Mouse (Mus musculus) adrenal gland, adult 2 months (tissue): ENCODE results near the gene Eloa. TPM values are rescaled to one million over a fixed set of nuclear protein-coding genes. Genes with fewer than 3 reads are reported as not detected.

Source experiments
- DNase-seq: peaks from one replicate; pipeline ENCODE4 v3.0.0; 2021
- polyA plus RNA-seq: library from polyadenylated mRNA; depleted of rRNA; stranded (reverse); fragments of >200 nt; gene quantifications from 2 replicates; pipeline ENCODE4 v1.2.3, GENCODE M21; 2012; rRNA removed
- total RNA-seq, 2 experiments: library from RNA; stranded (reverse); gene quantifications; 2 replicates each; pipeline ENCODE4 v1.2.3; 2021

The Eloa gene
- total and polyA plus RNA-seq, 3 experiments: 4.4 to 46.8 (median 40.8) TPM

GRCm38 (mm10) chr4:135954241-135954640, 67.3 kb downstream of the Eloa start:
- DNase-seq: peak; percentile 62

Other genes starting within 250 kb of the Eloa start
- 100 to 1,000 TPM in 1 of 2 experiments, 10 to 100 TPM in 1; 84.2 to 139 TPM for gene Srsf10, start 166.0 kb downstream of the Eloa start, total RNA-seq
- 111 and 117 TPM in 2 replicates for gene Srsf10, start 166.0 kb downstream of the Eloa start, polyA plus RNA-seq
- 100 to 1,000 TPM in 1 of 2 experiments, 10 to 100 TPM in 1; 99.4 to 128 TPM for gene Pnrc2, start 147.9 kb downstream of the Eloa start, total RNA-seq
- gene Pnrc2, start 147.9 kb downstream of the Eloa start, polyA plus RNA-seq: 5.5 and 8.6 TPM in 2 replicates
- 1 to 10 TPM in 1 of 2 experiments, under 1 TPM in 1; 0.92 to 2.5 TPM for gene Cnr2, start 126.4 kb downstream of the Eloa start, total RNA-seq
- 1.8 and 2.1 TPM in 2 replicates for gene Cnr2, start 126.4 kb downstream of the Eloa start, polyA plus RNA-seq
- gene Fuca1, start 101.0 kb downstream of the Eloa start, total RNA-seq: 10 to 100 TPM; 82.7 to 86.3 TPM
- gene Fuca1, start 101.0 kb downstream of the Eloa start, polyA plus RNA-seq: 31.8 and 35.2 TPM in 2 replicates
- 10 to 100 TPM; 42.7 to 71.0 TPM for gene Hmgcl, start 75.3 kb downstream of the Eloa start, total RNA-seq
- gene Hmgcl, start 75.3 kb downstream of the Eloa start, polyA plus RNA-seq: 33.9 and 35.3 TPM in 2 replicates
- gene Gale, start 58.0 kb downstream of the Eloa start, total RNA-seq: 10 to 100 TPM; 15.5 to 24.8 TPM
- 22.9 and 33.3 TPM in 2 replicates for gene Gale, start 58.0 kb downstream of the Eloa start, polyA plus RNA-seq
- gene Lypla2, start 49.1 kb downstream of the Eloa start, total RNA-seq: 10 to 100 TPM; 59.8 to 78.2 TPM
- gene Lypla2, start 49.1 kb downstream of the Eloa start, polyA plus RNA-seq: 155 and 169 TPM in 2 replicates
- 10 to 100 TPM; 23.1 to 35.5 TPM for gene Pithd1, start 34.5 kb downstream of the Eloa start, total RNA-seq
- gene Pithd1, start 34.5 kb downstream of the Eloa start, polyA plus RNA-seq: 59.2 and 59.4 TPM in 2 replicates
- 100 to 1,000 TPM; 582 to 615 TPM for gene Rpl11, start 31.7 kb upstream of the Eloa start, total RNA-seq
- gene Rpl11, start 31.7 kb upstream of the Eloa start, polyA plus RNA-seq: 162 and 164 TPM in 2 replicates
- 10 to 100 TPM; 31.5 to 70.5 TPM for gene Id3, start 121.7 kb upstream of the Eloa start, total RNA-seq
- gene Id3, start 121.7 kb upstream of the Eloa start, polyA plus RNA-seq: 235 and 298 TPM in 2 replicates
- gene E2f2, start 150.6 kb upstream of the Eloa start, total RNA-seq: 1 to 10 TPM; 1.8 to 5.1 TPM
- gene E2f2, start 150.6 kb upstream of the Eloa start, polyA plus RNA-seq: 2.9 and 3.0 TPM in 2 replicates
- 1 to 10 TPM; 1.4 to 3.6 TPM for gene Asap3, start 184.6 kb upstream of the Eloa start, total RNA-seq
- gene Asap3, start 184.6 kb upstream of the Eloa start, polyA plus RNA-seq: 3.2 and 4.2 TPM in 2 replicates
- gene Tcea3, start 226.0 kb upstream of the Eloa start, total RNA-seq: 1 to 10 TPM; 1.7 to 2.7 TPM
- 0.13 and 0.54 TPM in 2 replicates for gene Tcea3, start 226.0 kb upstream of the Eloa start, polyA plus RNA-seq